Mouse (Mus musculus): ENCODE measurements around the gene Agap2. TPM values are rescaled to one million over a fixed set of nuclear protein-coding genes. Genes with fewer than 3 reads are reported as not detected.

Gene Agap2
- polyA plus RNA-seq, 1 experiment from 2014 or later = 0.03 TPM

GRCm38 (mm10) chr10:127111001-127111887 lies 36.2 kb downstream of the Agap2 start:
- 83% methylated on average over 15 of the region's 15 CpGs for WGBS
- H3K27ac ChIP-seq (ENCODE audit: poor library complexity, severe bottlenecking) = no peak overlapping the region
- no peaks in the 10 kb centered on the region for H3K4me1 ChIP-seq (replicated peaks)
- H3K4me3 ChIP-seq = no peak overlapping the region
- no peaks in the 10 kb centered on the region for H3K9me3 ChIP-seq (replicated peaks)
- ATAC-seq (ENCODE audit: insufficient number of reproducible peaks, low FRiP score) = no peak
- no peaks in the 10 kb centered on the region for H3K27me3 ChIP-seq (replicated peaks)
- H3K9ac ChIP-seq = no peak overlapping the region
- H3K4me2 ChIP-seq = no peak overlapping the region
- H3K36me3 ChIP-seq = peaks cover 19% of the 10 kb centered on the region

GRCm38 (mm10) chr10:127114408-127114807 lies 39.3 kb downstream of the Agap2 start:
- WGBS = 90% methylated on average over 11 of the region's 11 CpGs
- peaks cover 47% of the 10 kb centered on the region for H3K36me3 ChIP-seq

GRCm38 (mm10) chr10:127115068-127115467 lies 40.0 kb downstream of the Agap2 start:
- Histone ChIP-seq H3K36me3 (peaks cover 48% of the 10 kb centered on the region), H3K27ac (ENCODE audit: poor library complexity, severe bottlenecking) (no peak overlapping the region), H3K27me3 (replicated peaks) (no peaks in the 10 kb centered on the region), H3K4me2 (no peak overlapping the region), H3K9me3 (replicated peaks) (no peaks in the 10 kb centered on the region), H3K4me1 (replicated peaks) (peaks cover 2% of the 10 kb centered on the region), H3K9ac (no peak overlapping the region), H3K4me3 (no peak overlapping the region)
- no peak for ATAC-seq (ENCODE audit: insufficient number of reproducible peaks, low FRiP score)
- 76% methylated on average over 2 of the region's 2 CpGs for WGBS

More at GRCm38 (mm10) chr10:127114408-127114807, 39.3 kb downstream of the Agap2 start:
- ATAC-seq (ENCODE audit: insufficient number of reproducible peaks, low FRiP score) = no peak
- Histone ChIP-seq H3K9ac (no peak overlapping the region), H3K27me3 (replicated peaks) (no peaks in the 10 kb centered on the region), H3K9me3 (replicated peaks) (no peaks in the 10 kb centered on the region), H3K4me3 (no peak overlapping the region), H3K4me2 (no peak overlapping the region), H3K4me1 (replicated peaks) (no peaks in the 10 kb centered on the region), H3K27ac (ENCODE audit: poor library complexity, severe bottlenecking) (no peak overlapping the region)

DNA sequence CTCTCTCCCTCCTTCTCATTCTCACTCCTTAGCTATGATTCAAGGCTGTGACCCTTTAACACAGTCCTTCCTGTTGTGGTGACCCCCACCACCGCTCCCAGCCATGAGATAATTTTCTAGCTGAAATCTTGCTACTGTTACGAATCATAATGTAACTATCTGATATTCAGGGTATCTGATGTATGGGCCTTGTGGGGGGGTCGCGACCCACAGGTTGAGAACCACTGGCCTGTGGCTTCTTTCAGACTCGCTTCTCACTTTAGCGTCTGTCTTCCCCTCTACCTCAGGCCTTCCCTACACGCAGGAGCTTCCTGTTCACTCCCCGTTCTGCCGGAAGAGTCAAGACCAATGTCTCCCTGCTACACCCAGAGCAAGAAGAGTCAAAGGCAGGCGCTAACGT lies 43.4 kb downstream of the Agap2 start:
- H3K27me3 ChIP-seq (replicated peaks) = no peaks in the 10 kb centered on the region
- ATAC-seq (ENCODE audit: insufficient number of reproducible peaks, low FRiP score) = no peak
- no peak overlapping the region for H3K9ac ChIP-seq
- no peaks in the 10 kb centered on the region for H3K9me3 ChIP-seq (replicated peaks)
- H3K36me3 ChIP-seq = peaks cover 42% of the 10 kb centered on the region
- no peak overlapping the region for H3K4me2 ChIP-seq
- 86% methylated on average over 11 of the region's 11 CpGs for WGBS
- no peak overlapping the region for H3K4me3 ChIP-seq
- H3K4me1 ChIP-seq (replicated peaks) = peaks cover 16% of the 10 kb centered on the region
- no peak overlapping the region for H3K27ac ChIP-seq (ENCODE audit: poor library complexity, severe bottlenecking)

DNA sequence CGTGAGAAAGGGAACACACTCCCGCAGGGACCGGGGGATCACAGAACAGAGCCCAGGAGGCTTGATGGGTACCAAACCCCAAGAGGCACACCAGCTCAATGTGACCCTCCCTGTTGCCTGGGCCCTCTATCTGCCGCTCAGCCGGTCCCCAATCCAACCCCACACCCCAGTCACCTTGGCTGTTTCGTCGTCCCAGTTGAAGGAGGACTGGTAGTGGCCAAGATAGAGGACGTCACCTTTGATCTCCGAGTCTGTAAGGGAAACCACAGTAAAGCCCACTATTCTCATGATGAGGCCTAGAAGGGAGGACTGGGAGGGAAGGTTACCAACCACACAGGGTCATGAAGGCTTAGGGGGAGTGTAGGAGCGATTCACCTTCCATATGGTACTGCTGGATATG lies 44.1 kb downstream of the Agap2 start:
- Histone ChIP-seq H3K9me3 (replicated peaks) (no peaks in the 10 kb centered on the region), H3K4me3 (no peak overlapping the region), H3K4me1 (replicated peaks) (peaks cover 16% of the 10 kb centered on the region), H3K4me2 (no peak overlapping the region), H3K27ac (ENCODE audit: poor library complexity, severe bottlenecking) (no peak overlapping the region), H3K27me3 (replicated peaks) (no peaks in the 10 kb centered on the region), H3K36me3 (peaks cover 42% of the 10 kb centered on the region), H3K9ac (no peak overlapping the region)
- no peak for ATAC-seq (ENCODE audit: insufficient number of reproducible peaks, low FRiP score)
- WGBS = 84% methylated on average over 10 of the region's 10 CpGs

DNA sequence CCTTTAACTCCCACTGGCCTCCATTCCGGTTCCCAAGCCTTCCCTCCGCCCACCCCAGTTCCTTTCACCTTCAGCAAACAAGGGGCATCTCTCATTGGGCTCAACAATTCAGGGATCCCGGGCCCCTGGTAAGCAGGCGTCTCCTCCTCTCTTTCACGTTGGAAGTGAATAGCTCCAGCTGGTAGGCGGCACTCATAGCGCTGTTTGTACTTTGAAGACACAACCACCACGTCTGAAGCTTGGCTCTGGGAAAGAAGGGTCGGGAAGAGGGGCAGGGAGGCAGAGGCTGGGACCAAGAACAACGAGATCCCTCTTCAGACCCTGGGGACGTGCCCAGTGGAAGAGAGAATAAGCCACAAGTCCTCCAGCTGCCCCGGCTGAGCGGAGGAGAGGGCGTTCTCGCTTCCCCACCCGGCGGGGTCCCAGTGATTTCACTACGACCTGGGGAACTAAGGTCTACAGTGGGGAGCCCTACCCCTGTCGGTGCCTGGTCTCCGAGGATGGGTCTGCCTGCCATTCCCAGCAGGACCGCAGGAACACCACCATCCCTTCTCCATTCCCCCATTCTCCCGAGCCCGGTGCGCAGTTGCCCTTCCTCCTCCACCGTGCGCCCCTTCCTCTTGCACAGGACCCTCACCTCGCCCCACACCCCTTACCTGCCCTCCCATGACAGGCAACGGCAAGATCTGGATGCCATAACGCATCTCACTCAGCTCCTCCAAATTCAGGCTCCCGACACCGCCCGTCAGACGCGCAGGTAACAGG lies 45.4 kb downstream of the Agap2 start:
- Histone ChIP-seq H3K4me1 (replicated peaks) (peaks cover 16% of the 10 kb centered on the region), H3K4me2 (peak overlapping the region; percentile 99), H3K9ac (peak overlapping the region; percentile 86), H3K27ac (ENCODE audit: poor library complexity, severe bottlenecking) (no peak overlapping the region), H3K4me3 (peak overlapping the region; percentile 92), H3K36me3 (peaks cover 38% of the 10 kb centered on the region), H3K27me3 (replicated peaks) (no peaks in the 10 kb centered on the region), H3K9me3 (replicated peaks) (no peaks in the 10 kb centered on the region)
- WGBS = 4% methylated on average over 34 of the region's 34 CpGs
- ATAC-seq (ENCODE audit: insufficient number of reproducible peaks, low FRiP score) = 0 out of 2 replicates have a peak, but pooled peaks have one; percentile 7

DNA sequence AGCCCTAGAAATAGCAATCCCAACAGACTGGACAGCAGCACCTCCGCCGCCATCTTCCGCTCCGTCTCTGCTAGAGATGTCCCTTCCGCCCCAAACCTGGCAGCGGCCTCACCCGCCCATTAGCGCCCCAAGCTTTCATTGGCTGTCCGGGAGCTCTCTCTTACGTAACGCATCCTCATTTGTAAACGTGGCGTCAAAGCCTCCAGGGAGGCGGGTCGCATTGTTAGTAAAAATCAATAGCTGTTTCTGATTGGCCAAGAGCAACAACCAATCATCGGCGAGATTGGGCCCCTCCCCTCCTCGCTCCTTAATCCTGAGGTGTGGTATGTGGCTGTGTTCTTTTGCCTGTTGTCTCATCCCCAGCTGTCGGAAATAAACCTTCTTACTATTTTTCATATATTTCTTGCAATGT lies 46.0 kb downstream of the Agap2 start, which contains the start of gene Os9:
Gene Os9, minus strand, starts transcription at position 66 of the 412 bp plus-strand sequence.
- Histone ChIP-seq H3K27me3 (replicated peaks) (no peaks in the 10 kb centered on the region), H3K36me3 (peaks cover 32% of the 10 kb centered on the region), H3K9me3 (replicated peaks) (no peaks in the 10 kb centered on the region), H3K9ac (peak within 1 kb of the TSS; percentile 86), H3K4me1 (replicated peaks) (peaks cover 16% of the 10 kb centered on the region), H3K27ac (ENCODE audit: poor library complexity, severe bottlenecking) (no peak within 1 kb of the TSS), H3K4me3 (peak within 1 kb of the TSS; percentile 92), H3K4me2 (peak within 1 kb of the TSS; percentile 99)
- WGBS = under 1% methylated on average over 19 of the region's 19 CpGs
- ATAC-seq (ENCODE audit: insufficient number of reproducible peaks, low FRiP score) = peak; percentile 99

DNA sequence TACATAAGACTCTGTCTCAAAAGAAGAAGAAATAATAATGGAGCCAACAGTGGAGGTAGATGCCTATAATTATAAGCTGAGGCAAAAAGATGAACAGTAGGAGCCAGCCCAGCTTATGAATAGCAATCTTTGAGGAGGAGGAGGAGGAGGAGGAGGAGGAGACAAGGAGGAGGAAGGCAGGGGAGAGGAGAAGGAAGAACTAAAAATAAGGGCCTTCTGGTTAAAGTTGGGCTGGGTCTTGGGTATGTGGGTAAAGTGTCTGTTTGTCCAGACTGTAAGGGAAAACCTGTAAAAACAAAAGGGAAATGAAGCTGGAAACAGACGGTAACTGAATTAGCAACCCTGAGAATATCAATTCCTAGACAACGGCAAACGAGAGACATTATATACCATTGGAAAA lies 46.9 kb downstream of the Agap2 start:
- no peaks in the 10 kb centered on the region for H3K27me3 ChIP-seq (replicated peaks)
- no peak overlapping the region for H3K27ac ChIP-seq (ENCODE audit: poor library complexity, severe bottlenecking)
- H3K4me2 ChIP-seq = no peak overlapping the region
- WGBS = 70% methylated on average over 3 of the region's 3 CpGs
- no peak overlapping the region for H3K4me3 ChIP-seq
- H3K36me3 ChIP-seq = peaks cover 24% of the 10 kb centered on the region
- no peaks in the 10 kb centered on the region for H3K9me3 ChIP-seq (replicated peaks)
- no peak overlapping the region for H3K9ac ChIP-seq
- no peak for ATAC-seq (ENCODE audit: insufficient number of reproducible peaks, low FRiP score)
- H3K4me1 ChIP-seq (replicated peaks) = peaks cover 16% of the 10 kb centered on the region

- Histone ChIP-seq H3K27me3 (replicated peaks) (no peaks in the 10 kb centered on the region), H3K9ac (peak overlapping the region; percentile 35), H3K9me3 (replicated peaks) (no peaks in the 10 kb centered on the region), H3K36me3 (peaks cover 16% of the 10 kb centered on the region), H3K4me1 (replicated peaks) (peaks cover 16% of the 10 kb centered on the region), H3K27ac (ENCODE audit: poor library complexity, severe bottlenecking) (no peak overlapping the region), H3K4me2 (peak overlapping the region; percentile 73), H3K4me3 (peak overlapping the region; percentile 35)
- 0 out of 2 replicates have a peak, but pooled peaks have one; percentile 46 for ATAC-seq (ENCODE audit: insufficient number of reproducible peaks, low FRiP score)
- WGBS = 10% methylated on average over 13 of the region's 13 CpGs
These were observed 47.8 kb downstream of the Agap2 start for GRCm38 (mm10) chr10:127122784-127123435.

DNA sequence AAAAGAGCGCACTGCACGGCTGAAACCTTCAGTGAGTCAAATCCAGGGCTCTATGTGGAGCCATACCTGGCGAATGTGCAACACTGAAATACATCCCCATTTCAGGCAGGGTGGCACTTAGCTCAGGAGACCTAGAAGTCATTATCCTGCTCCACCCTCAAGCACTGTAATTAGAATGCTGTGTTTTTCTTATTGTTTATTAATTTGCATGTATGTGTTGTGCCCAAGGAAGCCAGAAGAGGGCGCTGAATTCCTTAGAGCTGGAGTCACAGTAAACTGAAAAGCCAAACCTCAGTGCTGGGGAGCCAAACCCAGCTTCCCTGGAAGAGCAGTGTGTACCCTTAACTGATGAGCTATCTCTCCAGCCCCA lies 48.3 kb downstream of the Agap2 start:
- Histone ChIP-seq H3K4me2 (peak overlapping the region; percentile 73), H3K27me3 (replicated peaks) (no peaks in the 10 kb centered on the region), H3K9me3 (replicated peaks) (no peaks in the 10 kb centered on the region), H3K36me3 (peaks cover 11% of the 10 kb centered on the region), H3K4me1 (replicated peaks) (peaks cover 16% of the 10 kb centered on the region), H3K9ac (peak overlapping the region; percentile 35; the same call in 1 of the 2 replicates), H3K27ac (ENCODE audit: poor library complexity, severe bottlenecking) (no peak overlapping the region), H3K4me3 (peak overlapping the region; percentile 35)
- 15% methylated on average over 4 of the region's 4 CpGs for WGBS
- no peak for ATAC-seq (ENCODE audit: insufficient number of reproducible peaks, low FRiP score)
